12 mouse cellular contexts compared by ENCODE assay signal in the genomic region with DNA sequence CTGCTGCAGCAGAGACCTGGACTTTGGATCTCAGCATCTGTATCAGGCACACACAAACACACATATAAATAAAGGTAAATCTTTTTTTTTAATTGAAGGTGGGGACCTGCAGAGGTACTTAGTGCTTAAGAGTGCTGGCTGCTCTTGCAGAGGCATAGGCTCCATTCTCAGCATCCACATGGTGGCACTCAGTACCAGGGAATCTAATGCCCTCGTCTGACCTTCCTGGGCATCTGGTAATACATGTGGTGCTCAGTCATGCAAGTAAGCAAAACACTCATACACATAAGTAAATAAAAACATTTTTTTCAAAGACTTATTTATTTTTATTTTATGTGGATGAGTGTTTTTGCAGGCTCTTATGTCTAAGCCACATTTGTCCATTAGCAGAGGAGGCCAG. TPM values are rescaled to one million over a fixed set of nuclear protein-coding genes. Genes with fewer than 3 reads are reported as not detected.
DNase-seq lines count a peak whose midpoint lies in the region; ATAC-seq and TF ChIP-seq lines count a peak whose summit lies in the region.
"Had no signal": no experiment of that assay in that cellular context is flagged by ENCODE, and none has a peak within 500 bp of the region (broad histone marks: within the 10 kb centered on the region; RNA-seq: fewer than 3 reads in every experiment).

No protein-coding gene starts in this region.

- no peak overlapping the region for H3K4me2 ChIP-seq in midbrain, embryonic 14.5 days (ENCODE audit: low read length)
- H3K4me2 ChIP-seq in midbrain, embryonic 11.5 days, result no peak overlapping the region
- no peak overlapping the region for H3K4me2 ChIP-seq in kidney, postnatal 0 days (ENCODE audit: low read length)
- H3K4me2 ChIP-seq: embryonic facial prominence, embryonic 13.5 days; limb, embryonic 12.5 days; midbrain, embryonic 13.5 days had no signal

- H3K36me3 ChIP-seq in midbrain, embryonic 14.5 days (ENCODE audit: control insufficient read depth, insufficient read depth, low read length), result no peaks in the 10 kb centered on the region
- no peaks in the 10 kb centered on the region for H3K36me3 ChIP-seq in midbrain, embryonic 11.5 days (ENCODE audit: control insufficient read depth, insufficient read depth, low read length)
- H3K36me3 ChIP-seq in kidney, postnatal 0 days (ENCODE audit: insufficient read depth, low read length), result no peaks in the 10 kb centered on the region
- H3K36me3 ChIP-seq: embryonic facial prominence, embryonic 13.5 days; hindbrain, embryonic 15.5 days; limb, embryonic 12.5 days; midbrain, embryonic 13.5 days had no signal

- H3K9ac ChIP-seq in midbrain, embryonic 14.5 days (replicated peaks; ENCODE audit: low read length), result no peak overlapping the region
- no peak overlapping the region for H3K9ac ChIP-seq in midbrain, embryonic 11.5 days (ENCODE audit: low read length)
- H3K9ac ChIP-seq in kidney, postnatal 0 days (ENCODE audit: low read depth, low read length), result no peak overlapping the region
- H3K9ac ChIP-seq: embryonic facial prominence, embryonic 13.5 days; hindbrain, embryonic 15.5 days; limb, embryonic 12.5 days; midbrain, embryonic 13.5 days had no signal

- no peak overlapping the region for H3K27ac ChIP-seq in midbrain, embryonic 14.5 days (replicated peaks; ENCODE audit: low read depth, low read length)
- H3K27ac ChIP-seq in midbrain, embryonic 11.5 days (ENCODE audit: low read depth, low read length), result no peak overlapping the region
- no peak overlapping the region for H3K27ac ChIP-seq in kidney, postnatal 0 days
- H3K27ac ChIP-seq: embryonic facial prominence, embryonic 13.5 days; hindbrain, embryonic 15.5 days; limb, embryonic 12.5 days had no signal

- peak; percentile 52 for TF ChIP-seq CTCF in kidney, postnatal 0 days (IDR thresholded peaks at IDR 0.05; ENCODE audit: low read depth)

- WGBS in midbrain, embryonic 14.5 days, result 68% methylated on average over 1 of the region's 1 CpGs
- WGBS in midbrain, embryonic 11.5 days, result 71% methylated on average over 1 of the region's 1 CpGs
- WGBS in kidney, postnatal 0 days, result 65% methylated on average over 1 of the region's 1 CpGs

- H3K4me1 ChIP-seq in midbrain, embryonic 14.5 days (ENCODE audit: control insufficient read depth, insufficient read depth, low read length), result no peaks in the 10 kb centered on the region
- peaks cover 2% of the 10 kb centered on the region; the same call in 1 of the 2 replicates for H3K4me1 ChIP-seq in midbrain, embryonic 11.5 days (ENCODE audit: control insufficient read depth, insufficient read depth, low read length)
- no peaks in the 10 kb centered on the region for H3K4me1 ChIP-seq in kidney, postnatal 0 days (replicated peaks; ENCODE audit: insufficient read depth, low read length)

- H3K9me3 ChIP-seq in midbrain, embryonic 14.5 days (ENCODE audit: control insufficient read depth, low read length), result no peaks in the 10 kb centered on the region
- no peaks in the 10 kb centered on the region for H3K9me3 ChIP-seq in midbrain, embryonic 11.5 days (ENCODE audit: control insufficient read depth, low read length)
- no peaks in the 10 kb centered on the region for H3K9me3 ChIP-seq in kidney, postnatal 0 days (replicated peaks; ENCODE audit: low read length)
- H3K9me3 ChIP-seq: embryonic facial prominence, embryonic 13.5 days; hindbrain, embryonic 15.5 days; limb, embryonic 12.5 days; midbrain, embryonic 13.5 days had no signal

- H3K4me3 ChIP-seq in midbrain, embryonic 14.5 days (replicated peaks; ENCODE audit: low read depth, low read length), result no peak overlapping the region
- H3K4me3 ChIP-seq in midbrain, embryonic 11.5 days (ENCODE audit: low read depth, low read length), result no peak overlapping the region
- H3K4me3 ChIP-seq in kidney, postnatal 0 days (replicated peaks; ENCODE audit: low read depth, low read length), result no peak overlapping the region
- H3K4me3 ChIP-seq: embryonic facial prominence, embryonic 13.5 days; hindbrain, embryonic 15.5 days; limb, embryonic 12.5 days; midbrain, embryonic 13.5 days had no signal

- ATAC-seq in midbrain, embryonic 14.5 days (ENCODE audit: low FRiP score, low TSS enrichment), result no peak
- ATAC-seq in midbrain, embryonic 11.5 days (ENCODE audit: low FRiP score), result no peak
- ATAC-seq in kidney, postnatal 0 days (replicated peaks; ENCODE audit: low FRiP score, low read depth), result no peak
- ATAC-seq in inflammation-experienced regulatory T-cells, adult 6 months, result no peak

- H3K27me3 ChIP-seq in midbrain, embryonic 14.5 days (ENCODE audit: control insufficient read depth, insufficient read depth, low read length), result no peaks in the 10 kb centered on the region
- H3K27me3 ChIP-seq in midbrain, embryonic 11.5 days (ENCODE audit: control insufficient read depth, insufficient read depth, low read length), result no peaks in the 10 kb centered on the region
- no peaks in the 10 kb centered on the region for H3K27me3 ChIP-seq in kidney, postnatal 0 days (ENCODE audit: insufficient read depth, low read length)
- H3K27me3 ChIP-seq: embryonic facial prominence, embryonic 13.5 days; hindbrain, embryonic 15.5 days; limb, embryonic 12.5 days; midbrain, embryonic 13.5 days had no signal

- peak; percentile 17 for DNase-seq in adrenal gland, postnatal 14 days
- DNase-seq in adrenal gland, adult 8-10 months, result no peak
- DNase-seq in midbrain, embryonic 14.5 days, result peak; percentile 29
- no peak for DNase-seq in midbrain, embryonic 11.5 days (ENCODE audit: low spot score, missing footprints)
- DNase-seq in kidney, postnatal 0 days (ENCODE audit: low spot score), result no peak
- peak; percentile 51 for DNase-seq in thymus, postnatal 14 days
- DNase-seq in right cerebral cortex, postnatal 10 days (ENCODE audit: low spot score in 2 of 2), result no peak

RNA-seq across cellular contexts. Expression of a gene that starts 49.1 kb away (rescaled TPM):
- 64.2 and 77.2 TPM in 2 replicates for total RNA-seq in adrenal gland, postnatal 14 days (2021)
- total RNA-seq in adrenal gland, adult 8-10 months (2022), result 100 to 1,000 TPM in 2 of 4 experiments, 10 to 100 TPM in 2; 71.4 to 117 (median 87.8) TPM
- 152 and 155 TPM in 2 replicates for polyA plus RNA-seq in midbrain, embryonic 14.5 days (2014; fragmentation: Nextera tagmentation; extraction: Ambion mirVana)
- polyA plus RNA-seq in midbrain, embryonic 11.5 days (2014; fragmentation: Nextera tagmentation; extraction: Ambion mirVana), result 110 and 115 TPM in 2 replicates
- 76.8 and 85.9 TPM in 2 replicates for polyA plus RNA-seq in kidney, postnatal 0 days (2015; fragmentation: Nextera tagmentation; extraction: Ambion mirVana)
- 100 to 1,000 TPM; 200 to 243 (median 210) TPM for polyA plus RNA-seq in inflammation-experienced regulatory T-cells, adult 6 months (2017; shearing (Covaris generic))

Comparison
In these comparisons a context has a peak if more than half of its experiments do, and no peak if none do; other contexts are left out.
1. DNase-seq: peak in adrenal gland, postnatal 14 days (single experiment), midbrain, embryonic 14.5 days (single experiment) and thymus, postnatal 14 days (single experiment); none in adrenal gland, adult 8-10 months (single experiment), midbrain, embryonic 11.5 days (single experiment), kidney, postnatal 0 days (single experiment) and right cerebral cortex, postnatal 10 days (0 of 2).